Mouse (Mus musculus): ENCODE measurements at regions not wholly inside any gene's neighbourhood (a gene's known extent, or its start where the extent isn't known, plus 50 kb on each side); places are given as distances from the start of the nearest gene placed in this dataset.

- no peak for DNase-seq (ENCODE audit: low spot score in 2 of 2)
Measured at GRCm38 (mm10) chrX:13224902-13225301, 55.9 kb upstream of the Ddx3x start.

- no peak for DNase-seq (ENCODE audit: low spot score in 2 of 2)
Measured at GRCm38 (mm10) chrX:13226429-13226828, 54.3 kb upstream of the Ddx3x start.

GRCm38 (mm10) chrX:13229891-13230614 is 50.7 kb upstream of the Ddx3x start:
- DNase-seq (ENCODE audit: low spot score in 2 of 2) = peak in 1 of 2 experiments; percentile 30

- peak; percentile 79 to 87 for DNase-seq (ENCODE audit: low spot score in 2 of 2)
Measured at GRCm38 (mm10) chrX:13230615-13231179, 50.1 kb upstream of the Ddx3x start.
